Mouse (Mus musculus) activated CD4-positive, CD25-positive, alpha-beta regulatory T cell, adult 4 months (primary cell): Measurements from ENCODE around the gene Lrmda. TPM values are rescaled to one million over a fixed set of nuclear protein-coding genes. Genes with fewer than 3 reads are reported as not detected.

Experiments used
- ATAC-seq: one replicate; pipeline ENCODE4 v1.8.0; 2017
- polyA plus RNA-seq, 2 experiments: library from polyadenylated mRNA; unstranded; fragments of 100-300 nt; shearing (Covaris generic); gene quantifications; one replicate each; pipeline ENCODE4 v1.2.1; 2017

The Lrmda gene
- polyA plus RNA-seq, 2 experiments from 2014 or later: not detected

DNA sequence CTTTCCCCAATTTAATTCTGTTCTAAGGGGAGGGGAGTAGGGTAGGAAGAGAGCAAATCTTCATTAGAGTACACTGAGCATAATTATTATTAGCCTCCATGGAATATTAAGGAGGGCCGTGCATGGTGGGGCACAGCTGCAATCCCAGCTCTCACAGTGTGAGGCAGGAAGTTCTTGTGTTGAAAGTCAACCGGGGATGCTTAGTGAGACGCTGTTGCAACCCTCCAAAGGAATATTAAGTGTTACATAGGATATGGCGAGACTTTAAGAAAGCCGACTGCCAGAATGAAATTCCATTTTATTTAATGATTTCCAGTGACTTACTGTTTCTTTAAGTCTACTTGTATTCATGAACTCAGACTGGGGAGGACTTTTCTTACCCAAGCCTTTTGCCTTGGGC is 23.9 kb downstream of the Lrmda start:
- ATAC-seq: no peak

DNA sequence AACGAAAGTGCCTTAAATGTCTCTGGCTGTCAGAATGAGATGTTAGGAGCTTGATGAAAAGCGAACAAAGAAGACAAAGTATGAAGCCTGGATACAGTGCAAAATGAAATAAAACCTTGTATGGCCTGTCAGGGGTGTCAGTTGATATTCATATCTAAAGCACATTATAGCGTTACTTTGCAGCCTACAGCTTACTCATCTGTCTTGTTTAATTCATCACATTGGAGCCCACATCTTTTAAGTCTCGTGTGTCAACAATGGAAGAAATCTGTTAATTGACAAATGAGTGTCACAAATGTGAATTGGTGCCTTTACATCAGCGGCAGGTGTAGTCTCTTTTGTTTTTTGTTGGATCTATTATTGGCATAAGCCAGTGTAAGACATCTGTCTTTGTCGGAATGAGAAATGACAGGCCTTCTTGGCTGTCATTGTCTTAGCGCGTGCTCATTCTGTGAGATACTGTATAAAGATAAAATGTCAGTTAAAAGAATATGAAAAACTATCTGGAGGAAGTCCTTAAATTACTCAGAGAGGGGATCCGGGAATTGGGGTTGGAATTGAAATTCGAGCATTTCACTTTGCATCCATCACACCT is 26.8 kb downstream of the Lrmda start:
- ATAC-seq: no peak

DNA sequence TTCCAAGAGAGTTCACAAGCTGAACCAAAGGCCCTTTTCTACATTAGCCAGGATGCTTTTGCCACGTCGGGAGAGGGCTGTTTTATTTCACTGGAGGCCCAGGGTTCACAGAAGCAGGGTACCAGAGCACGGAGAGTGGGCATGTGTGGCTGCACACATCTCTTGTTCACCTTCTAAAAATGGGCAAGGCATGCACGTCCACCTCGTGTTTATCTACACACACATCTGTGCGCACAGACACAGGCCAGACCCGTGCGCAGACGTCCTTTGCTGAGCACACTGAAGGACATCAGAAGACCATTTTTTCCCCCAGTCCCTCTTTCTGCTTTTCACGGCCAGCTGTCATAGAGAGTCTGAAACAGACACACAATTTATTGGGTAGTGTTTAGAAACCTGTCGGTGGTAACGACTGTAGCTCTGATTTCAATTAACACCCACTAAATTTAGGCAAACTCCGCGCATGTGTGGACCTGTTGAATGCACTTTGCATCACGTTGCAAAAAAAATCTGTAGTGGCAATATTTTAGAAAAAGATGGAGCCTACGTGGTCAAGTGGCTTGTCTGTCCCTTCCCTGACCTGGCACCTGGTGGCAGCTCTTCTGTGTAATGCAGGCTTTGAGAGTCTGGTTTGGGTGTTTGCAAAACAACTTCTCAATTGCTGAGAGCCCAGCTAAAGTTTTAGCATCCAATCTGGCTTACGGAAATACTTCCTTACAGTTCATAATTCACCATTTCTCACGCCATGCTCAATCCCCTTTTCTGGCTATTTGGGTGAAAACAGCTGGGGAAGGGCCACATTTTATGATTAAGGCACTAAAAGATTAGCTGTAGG is 28.8 kb downstream of the Lrmda start:
- ATAC-seq: no peak

DNA sequence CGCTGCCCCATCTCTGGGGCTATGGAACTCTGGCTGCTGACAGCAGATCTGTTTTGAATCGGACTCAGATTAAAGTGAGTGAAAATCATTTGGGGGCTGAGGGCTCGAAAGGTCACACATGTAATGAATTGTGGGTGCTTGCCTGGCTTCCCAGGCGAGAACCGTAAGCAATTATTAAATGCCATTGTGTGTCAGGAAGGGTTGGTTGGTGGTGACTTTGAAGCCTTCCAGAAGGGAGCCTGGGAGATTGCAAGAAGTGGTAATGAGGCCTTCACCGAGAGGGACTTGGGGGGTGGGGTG is 29.3 kb downstream of the Lrmda start:
- ATAC-seq: no peak

DNA sequence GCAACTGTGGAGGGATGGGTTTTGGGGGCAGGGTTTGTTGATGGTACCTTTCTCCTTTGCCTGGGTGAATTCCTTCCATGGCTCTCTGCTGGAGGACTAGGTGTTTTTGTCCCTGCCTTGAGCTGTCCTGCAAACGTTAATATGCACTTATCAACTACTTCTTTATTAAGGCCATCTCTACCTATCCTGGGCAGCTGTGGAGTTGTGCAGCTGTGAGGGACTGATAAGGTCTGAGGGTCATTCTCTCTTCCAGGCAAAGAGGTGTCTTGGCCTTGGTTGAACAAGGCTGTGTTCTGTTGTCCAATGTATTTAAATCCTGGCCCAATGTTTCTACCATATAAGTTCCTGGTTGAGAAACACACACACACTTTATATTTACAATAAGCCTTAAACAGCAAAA is 29.8 kb downstream of the Lrmda start:
- ATAC-seq: no peak

DNA sequence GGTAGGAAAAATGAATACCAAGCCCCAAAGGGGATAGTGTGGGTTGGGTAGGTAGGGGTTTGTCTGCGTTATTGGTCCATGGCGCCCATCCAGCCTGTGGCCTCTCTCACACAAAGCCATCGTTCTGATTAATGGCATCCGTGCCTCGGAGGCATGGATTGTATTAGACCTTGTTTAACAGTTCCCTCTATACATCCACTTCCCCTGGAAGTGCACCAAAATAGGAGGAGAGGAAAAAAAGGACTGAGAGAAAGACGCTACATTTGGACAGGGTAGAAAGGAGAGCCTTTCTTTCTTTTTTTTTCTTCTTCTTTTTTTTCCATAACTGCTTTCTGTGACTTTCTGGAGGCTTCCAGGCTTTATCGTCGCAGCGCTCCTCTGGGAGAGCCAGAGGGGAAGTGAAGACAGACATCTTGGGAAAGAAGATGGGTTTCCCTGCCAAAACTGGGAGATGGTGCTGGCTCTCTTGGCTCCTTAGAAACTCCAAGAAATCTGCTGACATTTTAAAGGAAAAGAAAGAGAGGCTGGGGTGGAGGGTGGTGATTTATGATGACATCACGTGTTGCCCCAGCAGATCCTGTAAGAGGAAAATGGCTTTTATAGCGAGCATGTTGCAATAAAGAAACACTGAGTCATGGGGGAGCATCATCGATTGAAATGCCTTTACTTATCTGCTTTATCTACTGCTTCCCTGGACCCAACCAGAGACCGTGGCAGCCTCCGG is 32.6 kb downstream of the Lrmda start:
- ATAC-seq: no peak

DNA sequence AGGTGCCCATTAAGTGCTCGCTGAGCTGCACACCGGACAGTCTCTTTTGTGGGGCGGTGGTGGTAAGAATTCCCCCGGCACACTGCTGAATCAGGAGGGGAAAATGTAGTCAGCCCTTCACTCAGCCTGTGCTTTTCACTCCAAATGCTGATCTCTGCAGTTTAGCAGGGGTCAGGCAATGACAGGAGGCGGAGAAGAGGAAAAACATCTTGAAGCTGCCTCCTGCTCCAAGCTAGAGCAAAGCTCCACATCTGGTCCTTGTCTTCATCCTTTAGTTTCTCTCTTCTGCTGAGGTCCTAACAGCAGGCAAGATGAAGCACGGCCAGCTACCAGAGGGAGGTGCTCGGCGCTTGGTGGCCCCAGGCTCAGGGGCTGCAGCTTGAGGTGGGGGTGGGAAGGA is 36.1 kb downstream of the Lrmda start:
- no peak for ATAC-seq

DNA sequence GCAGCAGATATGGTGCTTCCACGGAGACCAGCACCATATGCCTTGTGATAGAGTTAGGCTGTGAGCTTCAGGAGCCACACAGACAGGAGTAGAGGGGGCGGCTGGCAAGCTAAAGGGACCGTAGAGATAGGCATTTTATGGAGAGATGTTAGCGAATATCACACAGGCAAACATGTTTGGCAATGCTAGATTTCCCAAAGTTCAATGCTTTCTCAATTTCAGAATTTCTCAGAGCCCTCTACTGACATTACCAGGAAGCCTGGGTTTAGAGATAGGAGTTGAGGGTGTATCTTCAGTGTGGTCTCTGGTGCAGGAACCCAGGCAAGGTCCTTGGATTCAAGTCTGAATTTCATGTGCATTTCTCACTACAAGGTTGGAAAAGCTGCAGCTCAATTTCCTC is 36.7 kb downstream of the Lrmda start:
- ATAC-seq: no peak

DNA sequence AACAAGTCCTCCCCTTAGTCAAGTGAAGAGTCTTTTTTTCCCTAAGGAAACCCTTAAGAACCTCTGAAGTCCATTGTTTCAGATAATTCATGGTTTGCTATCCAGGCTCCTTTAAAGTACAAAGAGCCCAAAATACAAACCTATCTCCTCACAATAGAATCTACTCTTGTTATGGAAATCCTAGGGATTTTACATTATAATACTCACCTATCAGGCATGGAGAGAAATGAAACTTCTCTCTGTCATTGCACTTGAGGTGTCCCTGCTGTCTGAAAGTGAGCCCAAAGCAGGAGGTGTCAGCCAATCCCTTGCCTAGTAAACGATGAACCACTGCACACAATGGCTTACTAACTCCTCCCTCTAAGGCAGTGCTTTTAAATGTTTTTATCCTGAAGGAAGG is 39.2 kb downstream of the Lrmda start:
- ATAC-seq: no peak

DNA sequence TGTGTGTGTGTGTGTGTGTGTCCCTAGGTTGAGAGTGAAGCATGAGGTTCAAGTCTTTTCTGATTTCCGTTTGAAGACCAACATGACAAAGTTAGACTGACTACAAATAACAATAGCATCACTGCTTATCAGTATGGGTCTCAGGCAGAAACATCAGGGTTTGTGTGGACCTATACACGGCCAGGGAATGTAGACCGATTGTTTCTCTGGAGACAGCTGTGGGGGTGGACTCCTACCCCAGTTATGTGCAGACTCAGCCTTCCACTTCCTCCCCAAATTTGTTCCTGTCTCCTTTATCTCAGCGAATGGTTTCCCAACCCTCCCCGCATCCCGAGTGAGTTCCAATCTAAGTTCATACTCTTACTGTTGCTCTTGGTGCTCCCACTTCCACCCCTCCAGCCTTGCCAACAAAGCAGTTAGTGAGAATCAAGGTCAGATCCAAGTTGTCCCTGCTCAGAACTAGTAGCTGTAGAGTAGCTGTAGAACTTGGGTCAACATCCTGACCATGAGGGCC is 39.9 kb downstream of the Lrmda start:
- no peak for ATAC-seq

DNA sequence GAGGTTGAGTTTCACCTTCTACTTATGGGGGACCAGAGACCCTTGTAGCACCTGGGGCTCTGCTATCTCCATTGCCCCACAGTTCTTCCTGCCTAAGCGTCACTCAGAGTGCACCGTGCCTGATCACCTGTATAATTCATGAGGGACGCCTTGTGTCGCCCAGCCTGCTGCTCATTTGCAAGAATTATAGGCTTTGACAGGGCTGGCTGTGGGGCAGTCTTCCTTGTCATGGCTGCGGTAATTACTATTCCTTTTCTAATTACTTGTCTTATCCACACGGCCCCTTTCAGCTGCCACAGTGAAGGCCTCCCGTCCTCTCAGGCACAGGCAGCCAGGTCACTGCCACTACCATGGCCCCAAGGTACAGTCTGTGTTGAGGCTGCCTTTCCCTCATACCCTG is 41.3 kb downstream of the Lrmda start:
- no peak for ATAC-seq

DNA sequence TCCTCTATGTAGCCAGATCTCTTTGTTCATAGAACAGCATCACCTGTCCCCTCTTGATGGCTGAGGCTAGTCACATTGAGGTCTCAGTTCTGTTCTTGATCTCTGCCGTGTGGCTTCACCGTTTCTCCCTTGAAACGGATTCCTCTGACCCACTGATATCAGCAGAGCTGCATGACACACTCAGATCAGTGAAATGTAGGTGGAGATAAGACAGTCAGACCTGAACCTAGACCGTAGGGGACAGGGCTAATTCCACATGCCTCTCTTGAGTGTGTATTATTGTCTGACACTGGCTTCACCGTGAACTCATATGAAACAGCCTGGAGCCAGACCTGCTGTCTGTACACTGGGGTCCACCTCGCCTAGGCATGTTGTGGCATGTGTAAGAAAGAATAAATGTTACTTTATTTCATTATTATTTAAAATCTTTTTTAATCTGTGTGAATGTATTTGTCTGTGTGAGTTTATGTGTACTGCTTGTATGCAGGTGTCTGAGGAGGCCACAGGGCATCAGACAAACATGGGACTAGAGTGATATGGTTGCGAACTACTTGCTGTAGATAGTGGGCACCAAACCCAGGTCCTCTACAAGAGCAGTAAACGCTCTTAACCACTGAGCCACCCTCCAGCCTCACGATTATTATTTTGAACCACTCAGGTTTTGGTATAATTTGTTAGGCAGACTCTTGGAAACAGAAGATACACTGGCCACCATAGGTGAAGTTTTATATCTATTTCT is 42.8 kb downstream of the Lrmda start:
- no peak for ATAC-seq

DNA sequence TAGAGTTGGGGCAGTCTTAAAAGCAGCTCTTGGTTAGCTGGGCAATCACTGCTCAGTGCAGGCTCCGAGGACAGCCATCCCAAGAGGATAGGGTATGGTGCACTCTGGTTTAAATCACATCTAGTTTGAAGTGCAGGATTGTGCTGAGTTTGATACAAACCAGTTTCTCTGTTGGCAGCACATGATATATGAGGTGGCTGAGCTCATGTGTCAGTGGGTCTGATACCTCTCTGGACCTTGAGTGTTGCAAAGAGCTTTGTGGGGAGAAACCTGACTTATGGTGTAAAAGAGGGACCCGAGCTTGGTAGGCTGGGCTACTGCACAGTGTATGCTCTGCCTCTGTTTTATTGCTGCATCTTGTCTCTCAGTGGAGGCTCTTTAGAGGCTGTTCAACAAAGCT is 49.7 kb downstream of the Lrmda start:
- ATAC-seq: no peak

DNA sequence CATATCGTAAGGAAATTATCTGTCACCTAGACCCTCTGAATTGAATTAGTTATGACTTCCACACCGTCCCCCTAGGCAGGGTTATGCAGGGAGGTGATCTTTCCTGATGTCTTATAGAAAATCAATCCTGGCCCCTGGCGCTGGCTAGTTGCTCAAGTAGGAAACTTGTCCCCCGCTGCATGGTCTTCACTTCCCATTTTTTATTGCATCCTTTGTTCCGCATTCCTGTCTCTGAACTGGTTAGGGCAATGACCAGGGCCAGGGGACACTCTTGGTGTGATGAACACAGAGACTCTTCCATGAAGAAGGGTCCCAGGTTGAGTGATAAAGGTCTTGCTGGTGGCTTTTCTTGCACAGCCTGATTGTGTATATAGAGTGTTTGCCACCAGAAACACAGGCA is 53.9 kb downstream of the Lrmda start:
- no peak for ATAC-seq

DNA sequence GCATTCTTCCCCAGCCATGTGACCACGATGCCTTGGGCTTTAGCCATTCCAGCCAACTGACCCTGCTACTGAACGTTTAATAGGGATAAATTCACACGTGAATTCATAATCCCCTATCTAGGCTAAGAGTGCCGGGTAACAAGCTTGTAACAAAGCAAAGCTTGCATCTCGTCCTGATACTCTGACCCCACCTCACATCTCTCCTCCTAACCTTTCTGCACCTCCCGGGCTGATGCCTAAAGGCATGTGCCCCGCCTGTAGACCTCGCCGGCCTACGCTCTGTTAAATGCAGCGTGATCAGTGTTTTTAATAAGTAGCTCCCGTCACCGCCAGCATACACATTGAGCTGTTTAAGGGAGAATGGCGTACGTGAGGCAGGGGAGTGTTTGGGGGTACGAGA is 54.7 kb downstream of the Lrmda start:
- no peak for ATAC-seq

DNA sequence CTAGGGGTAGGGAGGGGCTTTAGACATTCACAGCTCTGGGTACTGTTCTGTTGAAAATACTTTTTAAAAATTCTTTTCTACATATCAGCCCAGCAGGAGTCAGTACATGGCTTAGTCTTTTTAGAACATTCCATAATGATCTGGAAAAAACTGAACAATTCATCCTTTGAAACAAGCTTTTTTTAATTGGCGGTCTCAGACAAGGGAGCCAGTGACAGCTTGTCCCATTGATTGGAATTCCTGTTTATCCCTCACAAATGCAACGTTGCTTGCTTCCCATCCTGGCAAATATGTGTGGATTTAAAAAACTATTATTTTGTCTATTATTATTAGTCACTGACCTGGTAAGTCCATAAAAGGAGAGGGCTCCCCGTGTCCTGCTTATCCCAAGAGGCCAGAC is 64.4 kb downstream of the Lrmda start:
- ATAC-seq: no peak

DNA sequence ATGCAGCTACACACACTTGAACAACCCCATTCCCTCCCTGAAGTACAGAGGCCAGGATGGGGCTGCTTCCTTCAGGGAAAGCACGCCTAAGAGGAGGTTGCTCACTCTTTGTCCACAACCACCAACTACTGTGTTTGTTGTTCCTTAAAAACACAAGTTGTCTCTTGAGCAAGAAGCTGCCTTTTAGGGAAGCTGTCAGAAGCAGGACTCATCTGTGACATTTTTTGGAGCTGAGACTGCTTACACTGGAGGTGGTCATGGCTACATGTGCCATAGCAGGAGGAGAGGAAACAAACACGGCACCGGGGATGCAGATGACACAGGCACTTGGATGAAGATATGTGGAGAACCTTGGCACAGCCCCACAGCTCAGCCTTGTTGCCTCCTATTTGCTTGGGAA is 65.9 kb downstream of the Lrmda start:
- no peak for ATAC-seq

DNA sequence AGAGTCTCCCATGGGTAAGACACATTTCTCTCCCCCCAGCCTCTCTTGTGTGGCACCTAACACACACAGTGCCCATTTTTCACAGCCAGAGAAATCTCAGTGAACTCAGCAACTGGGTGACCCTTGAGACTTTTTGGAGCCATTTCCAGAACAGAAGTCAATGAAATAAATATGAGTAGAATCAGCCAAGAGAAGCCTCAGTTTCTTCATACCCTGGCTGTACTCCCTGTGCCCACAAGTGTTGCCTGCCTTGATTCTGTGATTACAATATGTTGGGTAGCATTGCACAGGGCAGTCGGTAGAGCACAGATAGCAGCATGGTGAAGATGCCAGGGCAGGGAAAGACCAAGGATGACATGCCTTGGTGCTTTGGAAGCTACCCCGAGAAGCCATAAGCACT is 69.1 kb downstream of the Lrmda start:
- ATAC-seq: no peak

DNA sequence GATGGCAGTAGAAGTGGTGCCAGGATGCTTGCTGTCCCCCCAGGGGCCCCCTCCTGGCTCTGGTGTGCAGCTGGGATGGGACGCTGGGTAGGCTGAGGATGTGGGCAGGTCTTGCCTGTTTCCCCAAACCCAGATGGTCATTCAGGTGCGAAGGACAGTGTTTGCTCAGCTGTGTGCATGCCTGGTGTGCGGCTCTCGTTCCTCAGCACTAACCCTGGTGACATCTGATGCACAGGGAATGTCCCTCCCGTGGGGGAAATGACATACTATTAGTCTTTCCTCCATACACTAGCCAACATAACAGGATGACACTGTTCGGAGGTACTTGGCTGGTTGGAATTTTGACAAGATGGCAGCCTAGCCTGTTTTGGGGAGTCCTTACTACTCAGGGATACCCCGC is 69.8 kb downstream of the Lrmda start:
- ATAC-seq: no peak

DNA sequence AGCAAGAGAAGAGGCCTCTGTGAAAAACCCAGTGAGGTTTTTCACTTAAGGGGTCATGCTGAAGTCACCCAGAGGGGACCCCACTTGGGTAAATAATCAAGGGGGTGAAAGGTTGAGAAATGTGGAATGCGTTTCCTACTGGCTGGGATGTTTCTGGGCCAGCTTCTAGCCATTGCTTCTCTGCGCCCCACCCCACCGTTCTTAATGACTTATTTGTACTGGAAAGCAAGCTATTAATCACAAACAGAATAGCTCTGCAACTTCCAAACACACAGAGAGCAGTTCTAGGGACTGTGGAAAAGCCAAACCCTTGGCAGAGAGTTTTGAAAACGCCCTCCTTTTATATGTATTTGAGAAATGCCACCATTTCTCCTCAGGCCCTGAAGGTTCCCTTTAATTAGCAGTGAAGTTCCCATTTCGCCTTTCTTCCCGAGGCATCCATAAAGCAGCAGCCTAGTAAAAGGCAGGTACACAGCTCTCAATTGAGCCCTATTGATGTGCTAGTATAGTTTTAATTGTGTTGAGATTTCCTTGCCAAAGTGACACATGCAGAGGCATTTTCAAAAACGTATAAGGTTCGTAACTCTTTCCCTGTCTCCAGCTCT is 70.5 kb downstream of the Lrmda start:
- no peak for ATAC-seq

DNA sequence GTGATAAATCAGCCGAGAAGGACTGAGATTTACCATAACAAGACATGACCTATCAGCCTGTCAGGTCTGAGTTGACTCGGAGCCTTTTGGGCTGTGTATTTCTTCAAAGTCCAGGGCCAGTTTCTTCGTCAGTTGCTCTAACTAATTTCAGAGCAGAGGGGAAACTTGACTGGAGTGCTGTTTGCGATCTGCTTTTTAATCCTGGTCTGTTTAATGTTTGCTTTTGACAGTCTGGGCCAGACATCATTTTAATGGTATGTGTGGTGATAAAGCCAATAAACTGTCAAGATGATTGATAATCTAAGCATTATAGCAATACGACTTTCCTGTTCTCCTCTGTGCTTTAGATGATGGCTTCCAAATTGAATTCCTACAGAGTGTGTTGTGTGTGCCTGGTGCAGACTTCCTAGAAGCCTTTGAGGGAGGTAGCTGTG is 71.3 kb downstream of the Lrmda start:
- no peak for ATAC-seq

DNA sequence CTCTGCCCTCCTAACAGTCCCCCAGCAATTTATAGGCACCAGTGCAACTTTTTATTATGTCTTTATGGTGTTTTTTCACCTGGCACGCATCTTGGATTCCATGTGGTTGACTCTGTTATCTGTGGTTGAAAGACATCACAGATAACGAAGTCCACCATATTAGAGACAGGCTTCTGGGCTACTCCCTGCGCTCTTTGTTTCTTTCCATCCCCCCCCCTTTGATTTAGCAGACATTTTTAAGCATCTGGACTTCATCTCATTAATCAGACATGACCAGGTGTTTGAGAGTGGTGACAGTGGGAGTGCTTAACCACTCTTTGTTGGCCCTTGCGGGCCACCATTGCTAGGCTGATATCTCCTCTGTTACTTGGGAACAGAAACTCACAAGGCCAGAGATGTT is 71.8 kb downstream of the Lrmda start:
- no peak for ATAC-seq

DNA sequence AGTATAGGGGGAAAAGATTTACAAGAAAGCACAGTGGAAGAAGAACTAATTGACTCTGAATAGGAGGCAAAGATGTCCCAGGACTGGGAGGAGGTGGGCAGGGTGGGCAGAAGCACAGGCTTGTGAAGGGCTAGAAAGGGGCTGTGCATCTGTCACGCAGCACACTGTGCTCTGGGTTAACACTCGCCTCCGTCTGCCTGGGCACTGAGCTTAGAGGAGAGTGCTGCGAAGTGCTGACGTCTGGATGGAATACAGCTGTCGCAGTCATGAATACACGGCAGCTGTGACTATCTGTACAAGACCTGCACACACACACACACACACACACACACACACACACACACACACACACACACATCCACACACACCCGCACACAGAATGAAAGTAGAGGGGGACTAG is 73.6 kb downstream of the Lrmda start:
- no peak for ATAC-seq
